Mouse (Mus musculus) brain, embryonic 14.5 days (tissue): Measurements from ENCODE around the gene Smyd4.

Experiments
- CTCF ChIP-seq: fragments of 200-500 bp; IDR thresholded peaks from 2 replicates; pipeline ENCODE4 v1.5.1; 2012; ENCODE audit warnings: inconsistent platforms, mild to moderate bottlenecking, moderate library complexity, borderline replicate concordance; ENCODE audit not compliant: insufficient read depth, insufficient read length; ENCODE audit errors: extremely low read depth
- POLR2A ChIP-seq: fragments of 200-500 bp; IDR thresholded peaks from 2 replicates; pipeline ENCODE4 v1.6.1; 2012; ENCODE audit warnings: mild to moderate bottlenecking, inconsistent platforms, borderline replicate concordance; ENCODE audit not compliant: poor library complexity, insufficient read depth, insufficient read length, severe bottlenecking; ENCODE audit errors: extremely low read depth

- no peak for TF ChIP-seq CTCF
- TF ChIP-seq POLR2A = no peak
Measured at GRCm38 (mm10) chr11:75424033-75424432, 75.8 kb downstream of the Smyd4 start.
